Mouse (Mus musculus) adrenal gland, adult 18-20 months (tissue): ENCODE measurements around the gene Grm4. TPM values are rescaled to one million over a fixed set of nuclear protein-coding genes. Genes with fewer than 3 reads are reported as not detected.
"Not testable (repeated sequence)": the region's sequence is repeated elsewhere in the genome, so short reads cannot be mapped to it uniquely, and the experiment has no call there.

Experiments
- DNase-seq, 2 experiments: peaks; one replicate each; pipeline ENCODE4 v3.0.0; 2021 to 2022; ENCODE audit warnings: low spot score in 2 of 2
- total RNA-seq, 2 experiments: library from RNA; stranded (reverse); gene quantifications; 1 replicate in 1 of 2; 2 replicates in 1 of 2; pipeline ENCODE4 v1.2.3; 2021

Gene Grm4
- total RNA-seq, 2 experiments from 2014 or later = 0.80 to 1.4 TPM

- peak in 1 of 2 experiments; percentile 38 for DNase-seq
These were observed 114.2 kb downstream of the Grm4 start for GRCm38 (mm10) chr17:27406956-27407355.

- DNase-seq = no peak
These were observed 115.7 kb downstream of the Grm4 start for GRCm38 (mm10) chr17:27405376-27406024.

- no peak for DNase-seq
These were observed 120.0 kb downstream of the Grm4 start for GRCm38 (mm10) chr17:27401200-27401599.

- peak in 1 of 2 experiments; percentile 15 for DNase-seq
These were observed 127.3 kb downstream of the Grm4 start for GRCm38 (mm10) chr17:27393931-27394330.

GRCm38 (mm10) chr17:27393432-27393831 lies 127.8 kb downstream of the Grm4 start:
- DNase-seq = no peak

- DNase-seq = no peak
These were observed 128.3 kb downstream of the Grm4 start for GRCm38 (mm10) chr17:27392918-27393317.

GRCm38 (mm10) chr17:27390019-27390418 lies 131.2 kb downstream of the Grm4 start:
- no peak for DNase-seq

GRCm38 (mm10) chr17:27389221-27390000 lies 131.8 kb downstream of the Grm4 start:
- peak in 1 of 2 experiments; percentile 26 for DNase-seq

GRCm38 (mm10) chr17:27386438-27386837 lies 134.8 kb downstream of the Grm4 start:
- DNase-seq = peak in 1 of 2 experiments; percentile 5

- no peak for DNase-seq
These were observed 135.5 kb downstream of the Grm4 start for GRCm38 (mm10) chr17:27385513-27386261.

- no peak for DNase-seq
These were observed 138.3 kb downstream of the Grm4 start for GRCm38 (mm10) chr17:27382916-27383315.

- DNase-seq = not testable (repeated sequence)
These were observed 140.2 kb downstream of the Grm4 start for GRCm38 (mm10) chr17:27380911-27381459.

GRCm38 (mm10) chr17:27378977-27379376 lies 142.2 kb downstream of the Grm4 start:
- no peak for DNase-seq

GRCm38 (mm10) chr17:27377151-27377550 lies 144.1 kb downstream of the Grm4 start:
- DNase-seq = no peak

- DNase-seq = no peak
These were observed 145.7 kb downstream of the Grm4 start for GRCm38 (mm10) chr17:27375551-27375950.

Other genes starting within 250 kb of the Grm4 start
- gene Hmga1, start 35.1 kb upstream of the Grm4 start, total RNA-seq = 10 to 100 TPM; 16.8 to 29.5 TPM
- gene AI413582, start 44.4 kb upstream of the Grm4 start, total RNA-seq = 10 to 100 TPM; 20.1 to 21.7 TPM
- 100 to 1,000 TPM; 201 to 202 TPM for gene Nudt3, start 102.1 kb upstream of the Grm4 start, total RNA-seq
- not detected for gene RPS10-NUDT3, start 113.8 kb upstream of the Grm4 start, total RNA-seq
- gene Rps10, start 115.3 kb upstream of the Grm4 start, total RNA-seq = 100 to 1,000 TPM; 930 to 948 TPM
- 1 to 10 TPM; 4.9 TPM for gene Pacsin1, start 134.1 kb upstream of the Grm4 start, total RNA-seq
- gene Spdef, start 207.6 kb upstream of the Grm4 start, total RNA-seq = under 1 TPM in 1 of 2 experiments, not detected in 1; 0.27 TPM